In genomic region chr10:84230011-84230781, GRCm38 (mm10) we compare ENCODE assay signal across 13 mouse cellular contexts.
DNase-seq lines count a peak whose midpoint lies in the region; ATAC-seq and TF ChIP-seq lines count a peak whose summit lies in the region.
"Had no signal": no experiment of that assay in that cellular context is flagged by ENCODE, and none has a peak within 500 bp of the region (broad histone marks: within the 10 kb centered on the region; RNA-seq: fewer than 3 reads in every experiment).

No protein-coding gene starts in this region.

- no peaks in the 10 kb centered on the region for H3K79me2 ChIP-seq in myocyte (ENCODE audit: control insufficient read depth, insufficient read depth)

- TF ChIP-seq EP300 in lung, postnatal 0 days (IDR thresholded peaks at IDR 0.05) = no peak

- H3K27ac ChIP-seq in lung, postnatal 0 days (ENCODE audit: low read length) = no peak overlapping the region
- H3K27ac ChIP-seq in heart, embryonic 16.5 days (ENCODE audit: low read length) = peak overlapping the region; percentile 96
- no peak overlapping the region for H3K27ac ChIP-seq in kidney, embryonic 16.5 days (ENCODE audit: low read length)
- H3K27ac ChIP-seq in forebrain, embryonic 10.5 days = no peak overlapping the region
- H3K27ac ChIP-seq: limb, embryonic 15.5 days; neural tube, embryonic 12.5 days had no signal

- H3K9me3 ChIP-seq in lung, postnatal 0 days (ENCODE audit: low read length) = no peaks in the 10 kb centered on the region
- H3K9me3 ChIP-seq in heart, embryonic 16.5 days (replicated peaks; ENCODE audit: control insufficient read depth, low read length) = no peaks in the 10 kb centered on the region
- no peaks in the 10 kb centered on the region for H3K9me3 ChIP-seq in kidney, embryonic 16.5 days (ENCODE audit: low read length)
- no peaks in the 10 kb centered on the region for H3K9me3 ChIP-seq in forebrain, embryonic 10.5 days
- H3K9me3 ChIP-seq: limb, embryonic 15.5 days; neural tube, embryonic 12.5 days had no signal

- H3K9ac ChIP-seq in lung, postnatal 0 days (replicated peaks; ENCODE audit: low read depth) = no peak overlapping the region
- peak overlapping the region; percentile 60 for H3K9ac ChIP-seq in heart, embryonic 16.5 days (ENCODE audit: low read length)
- H3K9ac ChIP-seq in kidney, embryonic 16.5 days (replicated peaks; ENCODE audit: low read length) = no peak overlapping the region
- H3K9ac ChIP-seq: limb, embryonic 15.5 days; neural tube, embryonic 12.5 days had no signal

- no peak for TF ChIP-seq CTCF in lung, postnatal 0 days (IDR thresholded peaks at IDR 0.05)

- H3K27me3 ChIP-seq in lung, postnatal 0 days (replicated peaks; ENCODE audit: insufficient read depth, low read length) = no peaks in the 10 kb centered on the region
- no peaks in the 10 kb centered on the region for H3K27me3 ChIP-seq in heart, embryonic 16.5 days (ENCODE audit: control insufficient read depth, insufficient read depth, low read length)
- no peaks in the 10 kb centered on the region for H3K27me3 ChIP-seq in myocyte (ENCODE audit: control insufficient read depth, insufficient read depth, insufficient read length)
- H3K27me3 ChIP-seq in kidney, embryonic 16.5 days (ENCODE audit: insufficient read depth, low read length) = no peaks in the 10 kb centered on the region
- H3K27me3 ChIP-seq in forebrain, embryonic 10.5 days (ENCODE audit: poor library complexity, severe bottlenecking) = no peaks in the 10 kb centered on the region
- H3K27me3 ChIP-seq: limb, embryonic 15.5 days; neural tube, embryonic 12.5 days had no signal

- TF ChIP-seq POLR2A in myocyte (IDR thresholded peaks at IDR 0.05; ENCODE audit: insufficient read length, low read depth) = no peak

- no peaks in the 10 kb centered on the region for H3K4me1 ChIP-seq in lung, postnatal 0 days (ENCODE audit: insufficient read depth, low read depth, low read length)
- H3K4me1 ChIP-seq in heart, embryonic 16.5 days (ENCODE audit: control insufficient read depth, insufficient read depth, low read length) = peaks cover 19% of the 10 kb centered on the region
- no peaks in the 10 kb centered on the region for H3K4me1 ChIP-seq in kidney, embryonic 16.5 days (ENCODE audit: insufficient read depth, low read length)
- H3K4me1 ChIP-seq in forebrain, embryonic 10.5 days = no peaks in the 10 kb centered on the region
- H3K4me1 ChIP-seq: limb, embryonic 15.5 days; neural tube, embryonic 12.5 days had no signal

- DNase-seq in lung, postnatal 0 days (ENCODE audit: low spot score) = peak; percentile 23
- no peak for DNase-seq in lung, adult 18-20 months
- peak; percentile 80 for DNase-seq in brain, adult 2 months (ENCODE audit: low read depth, low spot score)
- no peak for DNase-seq in MN1 (ENCODE audit: low spot score)
- DNase-seq in forebrain, embryonic 10.5 days (ENCODE audit: extremely low spot score, low spot score) = no peak
- DNase-seq: cerebellum, adult 11-12 months; gastrocnemius, postnatal 36 days had no signal

- WGBS in lung, postnatal 0 days = 63% methylated on average over 18 of the region's 18 CpGs
- 42% methylated on average over 18 of the region's 18 CpGs for WGBS in heart, embryonic 16.5 days
- 85% methylated on average over 18 of the region's 18 CpGs for WGBS in kidney, embryonic 16.5 days
- WGBS in forebrain, embryonic 10.5 days = 88% methylated on average over 18 of the region's 18 CpGs

- H3K4me2 ChIP-seq in lung, postnatal 0 days (replicated peaks; ENCODE audit: low read depth, low read length) = no peak overlapping the region
- peak overlapping the region; percentile 55 for H3K4me2 ChIP-seq in heart, embryonic 16.5 days (ENCODE audit: low read depth, low read length)
- peak overlapping the region; percentile 26 for H3K4me2 ChIP-seq in myocyte (ENCODE audit: low read depth)
- H3K4me2 ChIP-seq in kidney, embryonic 16.5 days (replicated peaks; ENCODE audit: low read depth, low read length) = no peak overlapping the region
- H3K4me2 ChIP-seq: limb, embryonic 15.5 days; neural tube, embryonic 12.5 days had no signal

- no peaks in the 10 kb centered on the region for H3K36me3 ChIP-seq in lung, postnatal 0 days (ENCODE audit: insufficient read depth, low read length)
- no peaks in the 10 kb centered on the region for H3K36me3 ChIP-seq in heart, embryonic 16.5 days (ENCODE audit: control insufficient read depth, insufficient read depth)
- no peaks in the 10 kb centered on the region for H3K36me3 ChIP-seq in myocyte (ENCODE audit: control insufficient read depth, insufficient read depth)
- H3K36me3 ChIP-seq in kidney, embryonic 16.5 days (ENCODE audit: insufficient read depth, low read length) = no peaks in the 10 kb centered on the region
- H3K36me3 ChIP-seq in forebrain, embryonic 10.5 days (replicated peaks) = no peaks in the 10 kb centered on the region
- H3K36me3 ChIP-seq: limb, embryonic 15.5 days; neural tube, embryonic 12.5 days had no signal

- ATAC-seq in lung, postnatal 0 days = no peak
- ATAC-seq in heart, embryonic 16.5 days (replicated peaks; ENCODE audit: extremely low read depth, insufficient read depth, low FRiP score) = peak; percentile 92
- no peak for ATAC-seq in kidney, embryonic 16.5 days (ENCODE audit: low FRiP score, low TSS enrichment)
- ATAC-seq: intestine, postnatal 0 days had no signal

- H3K4me3 ChIP-seq in lung, postnatal 0 days (ENCODE audit: low read depth, low read length) = no peak overlapping the region
- peak overlapping the region; percentile 29 for H3K4me3 ChIP-seq in heart, embryonic 16.5 days (ENCODE audit: low read length)
- no peak overlapping the region for H3K4me3 ChIP-seq in myocyte
- H3K4me3 ChIP-seq in kidney, embryonic 16.5 days (ENCODE audit: low read length) = no peak overlapping the region
- no peak overlapping the region for H3K4me3 ChIP-seq in forebrain, embryonic 10.5 days
- H3K4me3 ChIP-seq: limb, embryonic 15.5 days; neural tube, embryonic 12.5 days had no signal

- no peak overlapping the region for H3ac ChIP-seq in myocyte (ENCODE audit: control insufficient read depth, insufficient read length)

TF ChIP-seq in myocyte, 11 proteins besides CTCF, POLR2A, EP300 and RAD21:
- no peak for TF ChIP-seq MYOG (IDR thresholded peaks at IDR 0.05; ENCODE audit: control insufficient read depth in 1 of 3, insufficient read depth in 1 of 3, insufficient read length in 2 of 3, low read depth in 2 of 3)
- TF ChIP-seq CEBPB (IDR thresholded peaks at IDR 0.05; ENCODE audit: insufficient read depth, poor library complexity, severe bottlenecking) = no peak
- no peak for TF ChIP-seq TCF3 (IDR thresholded peaks at IDR 0.05; ENCODE audit: insufficient read length, low read depth)
- no peak for TF ChIP-seq TCF12 (IDR thresholded peaks at IDR 0.05; ENCODE audit: insufficient read depth, poor library complexity, severe bottlenecking)
- TF ChIP-seq USF1 (IDR thresholded peaks at IDR 0.05; ENCODE audit: low read depth) = no peak
- no peak for TF ChIP-seq SRF (IDR thresholded peaks at IDR 0.05; ENCODE audit: control insufficient read depth, insufficient read length, low read depth)
- TF ChIP-seq E2F4 (IDR thresholded peaks at IDR 0.05; ENCODE audit: insufficient read depth) = no peak
- TF ChIP-seq MYOD1 (IDR thresholded peaks at IDR 0.05; ENCODE audit: control insufficient read depth in 1 of 3, insufficient read length in 2 of 3, low read depth in 2 of 3) = no peak
- no peak for TF ChIP-seq MAX (IDR thresholded peaks at IDR 0.05; ENCODE audit: low read depth)
- TF ChIP-seq POLR2AphosphoS2 (IDR thresholded peaks at IDR 0.05; ENCODE audit: insufficient read length, low read depth) = no peak
- TF ChIP-seq REST (IDR thresholded peaks at IDR 0.05; ENCODE audit: insufficient read depth, insufficient read length) = no peak

Comparison
In these comparisons a context has a peak if more than half of its experiments do, and no peak if none do; other contexts are left out.
1. DNase-seq: peak in lung, postnatal 0 days (single experiment) and brain, adult 2 months (single experiment); none in lung, adult 18-20 months (0 of 2), MN1 (single experiment) and forebrain, embryonic 10.5 days (single experiment).
2. H3K4me2 ChIP-seq: peak in heart, embryonic 16.5 days (single experiment) and myocyte (single experiment); none in lung, postnatal 0 days (single experiment) and kidney, embryonic 16.5 days (single experiment).